Mouse (Mus musculus) heart, adult 9 months (tissue): Measurements from ENCODE around the gene Gm10320.

Source experiments
- DNase-seq, 2 experiments: peaks; one replicate each; pipeline ENCODE4 v3.0.0; 2022; ENCODE audit warnings: low spot score in 2 of 2

Gene Gm10320

GRCm38 (mm10) chr13:98469916-98470315 lies 21.9 kb downstream of the Gm10320 start:
- peak in 1 of 2 experiments; percentile 17 for DNase-seq

- no peak for DNase-seq
These were observed 30.3 kb downstream of the Gm10320 start for GRCm38 (mm10) chr13:98461467-98461866.

- DNase-seq, result no peak
These were observed 35.4 kb downstream of the Gm10320 start for GRCm38 (mm10) chr13:98456398-98456797.

GRCm38 (mm10) chr13:98455646-98456045 lies 36.2 kb downstream of the Gm10320 start:
- DNase-seq, result no peak

GRCm38 (mm10) chr13:98454224-98454967 lies 37.4 kb downstream of the Gm10320 start:
- DNase-seq, result no peak

- DNase-seq, result no peak
These were observed 38.7 kb downstream of the Gm10320 start for GRCm38 (mm10) chr13:98453146-98453545.

- no peak for DNase-seq
These were observed 43.1 kb downstream of the Gm10320 start for GRCm38 (mm10) chr13:98448696-98449095.

GRCm38 (mm10) chr13:98447741-98448140 lies 44.1 kb downstream of the Gm10320 start:
- DNase-seq, result no peak

- no peak for DNase-seq
These were observed 46.2 kb downstream of the Gm10320 start for GRCm38 (mm10) chr13:98445391-98446125.

- no peak for DNase-seq
These were observed 50.8 kb downstream of the Gm10320 start for GRCm38 (mm10) chr13:98441001-98441400.

- no peak for DNase-seq
These were observed 51.4 kb downstream of the Gm10320 start for GRCm38 (mm10) chr13:98440293-98440952.
